Mouse (Mus musculus): Measurements from ENCODE around the gene Sypl. TPM values are rescaled to one million over a fixed set of nuclear protein-coding genes. Genes with fewer than 3 reads are reported as not detected.

The Sypl gene
- 68.3 and 107 TPM in 2 replicates for total RNA-seq (2017)

GRCm38 (mm10) chr12:32953596-32954215, at the start of gene Sypl:
TSS of gene Sypl (plus strand) at chr12:32953891.
- peak; percentile 92 for ATAC-seq (replicated peaks; ENCODE audit: low read depth, poor library complexity, severe bottlenecking)

- 0 out of 2 replicates have a peak, but pooled peaks have one; percentile 37 for ATAC-seq (replicated peaks; ENCODE audit: low read depth, poor library complexity, severe bottlenecking)
Measured at GRCm38 (mm10) chr12:32909686-32910085, 44.0 kb upstream of the Sypl start.

- peak; percentile 89 for ATAC-seq (replicated peaks; ENCODE audit: low read depth, poor library complexity, severe bottlenecking)
Measured at GRCm38 (mm10) chr12:32910092-32910491, 43.6 kb upstream of the Sypl start.

- ATAC-seq (replicated peaks; ENCODE audit: low read depth, poor library complexity, severe bottlenecking), result peak; percentile 80
Measured at GRCm38 (mm10) chr12:32910560-32911194, 43.0 kb upstream of the Sypl start.

DNA sequence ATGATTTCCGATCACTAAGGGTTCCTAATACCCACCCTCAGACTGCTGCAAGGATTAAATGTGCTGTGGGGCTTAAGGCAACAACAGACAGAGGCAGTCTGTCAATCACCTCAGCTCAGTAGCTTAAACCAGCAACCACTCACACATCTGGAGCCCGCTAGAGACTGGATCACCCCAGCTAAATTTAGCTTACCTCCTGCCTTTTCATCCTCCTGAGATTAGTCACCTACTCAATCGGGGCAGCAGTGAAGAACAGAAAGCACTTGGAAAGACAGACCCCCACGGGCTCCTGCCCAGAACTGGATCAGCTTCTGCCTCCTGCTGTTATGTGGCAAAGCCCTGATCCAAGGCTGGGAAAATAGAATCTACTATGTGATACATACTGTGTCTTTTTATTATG, 42.1 kb upstream of the Sypl start:
- ATAC-seq (replicated peaks; ENCODE audit: low read depth, poor library complexity, severe bottlenecking), result no peak

- no peak for ATAC-seq (replicated peaks; ENCODE audit: low read depth, poor library complexity, severe bottlenecking)
Measured at GRCm38 (mm10) chr12:32912772-32913171, 40.9 kb upstream of the Sypl start.

DNA sequence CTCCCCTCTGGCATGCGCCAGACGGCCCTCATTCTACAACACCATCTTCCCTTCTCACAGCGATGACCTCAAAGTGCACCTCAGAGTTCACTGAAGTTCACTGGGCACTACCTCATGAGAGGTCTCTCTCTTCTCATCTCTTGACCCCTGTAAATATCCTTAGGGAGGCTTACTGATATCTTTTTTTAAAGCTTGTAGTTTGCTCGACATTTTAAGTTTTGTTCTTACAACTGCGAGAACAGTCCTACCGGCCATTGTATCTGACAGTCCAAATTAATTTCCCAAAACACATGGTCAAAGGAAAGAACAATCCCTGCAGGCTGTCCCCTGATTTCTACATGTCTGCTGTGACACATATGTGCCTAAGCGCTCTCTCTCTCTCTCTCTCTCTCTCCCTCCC, 35.0 kb upstream of the Sypl start:
- no peak for ATAC-seq (replicated peaks; ENCODE audit: low read depth, poor library complexity, severe bottlenecking)

- ATAC-seq (replicated peaks; ENCODE audit: low read depth, poor library complexity, severe bottlenecking), result no peak
Measured at GRCm38 (mm10) chr12:32919091-32919490, 34.6 kb upstream of the Sypl start.

- ATAC-seq (replicated peaks; ENCODE audit: low read depth, poor library complexity, severe bottlenecking), result no peak
Measured at GRCm38 (mm10) chr12:32919527-32919926, 34.2 kb upstream of the Sypl start.

DNA sequence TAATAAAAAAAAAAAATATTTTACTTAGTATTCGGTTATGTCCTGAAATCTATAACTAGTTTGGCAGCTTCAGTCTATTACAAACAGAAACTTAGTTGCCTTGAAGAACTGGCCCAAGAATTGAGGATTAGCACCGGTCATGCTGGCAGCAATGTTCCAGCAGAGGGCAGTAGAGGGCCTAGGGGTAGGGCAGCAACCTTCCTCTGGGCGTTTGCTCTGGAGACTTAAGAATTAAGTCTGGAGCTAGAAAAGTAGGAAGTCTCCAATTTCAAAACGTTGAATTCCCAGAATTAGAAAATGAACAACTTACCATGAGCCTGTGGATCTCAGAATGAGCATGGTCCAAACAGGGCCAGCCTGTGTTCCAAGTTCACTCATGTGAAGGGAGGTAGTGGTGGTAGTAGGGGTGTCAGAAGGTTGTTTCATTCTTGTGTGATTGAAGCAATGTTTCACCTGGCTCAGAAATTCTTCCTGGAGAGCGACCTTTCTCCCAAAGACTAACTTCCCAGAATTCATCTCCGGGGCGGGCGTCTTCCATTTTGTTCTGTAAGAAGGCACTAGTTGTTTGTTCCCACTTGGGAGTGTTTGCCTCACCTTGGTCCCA, 33.4 kb upstream of the Sypl start:
- ATAC-seq (replicated peaks; ENCODE audit: low read depth, poor library complexity, severe bottlenecking), result peak; percentile 89

DNA sequence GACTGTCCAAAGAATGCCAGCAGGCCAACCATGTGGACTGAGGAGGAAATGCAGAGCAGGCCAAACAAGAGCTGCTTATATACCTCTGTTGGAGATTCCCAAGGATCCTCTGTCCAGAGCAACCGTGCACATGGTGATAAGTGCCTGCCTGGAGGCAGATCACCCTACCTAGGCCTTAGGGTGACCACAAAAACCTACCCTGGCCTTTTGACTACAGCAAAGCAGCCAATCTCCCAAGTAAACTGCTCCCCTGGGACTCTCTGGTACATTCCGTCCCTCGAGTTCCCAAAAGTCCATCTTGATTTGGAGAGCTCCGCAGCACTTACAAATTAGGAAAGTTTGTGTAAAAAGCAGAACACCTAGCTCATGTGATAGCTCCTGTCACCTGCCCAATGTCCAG, 32.6 kb upstream of the Sypl start:
- no peak for ATAC-seq (replicated peaks; ENCODE audit: low read depth, poor library complexity, severe bottlenecking)

GRCm38 (mm10) chr12:32921532-32922131, 32.1 kb upstream of the Sypl start:
- peak; percentile 24; the same call in 1 of the 2 replicates for ATAC-seq (replicated peaks; ENCODE audit: low read depth, poor library complexity, severe bottlenecking)

GRCm38 (mm10) chr12:32924245-32924644, 29.4 kb upstream of the Sypl start:
- no peak for ATAC-seq (replicated peaks; ENCODE audit: low read depth, poor library complexity, severe bottlenecking)

DNA sequence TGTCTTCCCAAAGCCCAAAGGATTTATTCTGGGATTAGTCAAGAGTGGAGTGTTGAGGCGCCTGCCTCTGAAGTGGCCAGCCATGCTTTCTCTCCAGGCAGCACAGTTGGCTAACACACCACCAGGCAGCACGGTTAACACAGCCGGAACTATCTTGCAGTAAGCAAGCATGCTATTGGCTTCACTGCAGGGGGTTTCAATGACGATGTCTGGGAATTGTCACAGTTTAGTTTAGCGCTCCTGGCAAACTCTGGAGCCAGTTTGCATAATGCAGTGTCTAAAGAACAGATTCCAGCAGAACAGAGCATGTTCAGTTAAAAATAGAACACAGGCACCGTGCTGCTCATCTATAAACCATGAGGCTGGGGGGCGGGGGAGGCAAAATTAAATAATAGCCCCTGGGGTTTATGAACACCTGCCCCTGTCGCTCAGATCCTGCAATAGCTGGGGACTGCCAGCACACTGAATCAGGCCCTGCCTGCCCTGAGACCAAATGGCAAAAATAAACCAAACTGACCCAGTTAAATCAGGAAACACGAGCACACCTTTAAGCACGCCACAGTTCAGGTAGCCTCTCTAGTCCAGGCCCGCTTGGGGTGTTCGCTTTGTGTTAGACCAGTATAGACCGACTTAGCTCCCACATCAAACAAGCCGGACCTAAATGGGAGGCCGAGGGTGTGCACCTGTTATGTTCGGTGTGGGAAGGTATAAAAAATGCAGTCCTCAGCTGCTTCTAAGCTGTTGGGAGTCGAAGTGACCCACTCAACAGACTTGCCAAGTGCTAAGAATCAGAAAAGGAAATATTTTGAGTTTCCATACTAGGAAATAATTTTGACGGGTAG, 27.1 kb upstream of the Sypl start:
- no peak for ATAC-seq (replicated peaks; ENCODE audit: low read depth, poor library complexity, severe bottlenecking)

DNA sequence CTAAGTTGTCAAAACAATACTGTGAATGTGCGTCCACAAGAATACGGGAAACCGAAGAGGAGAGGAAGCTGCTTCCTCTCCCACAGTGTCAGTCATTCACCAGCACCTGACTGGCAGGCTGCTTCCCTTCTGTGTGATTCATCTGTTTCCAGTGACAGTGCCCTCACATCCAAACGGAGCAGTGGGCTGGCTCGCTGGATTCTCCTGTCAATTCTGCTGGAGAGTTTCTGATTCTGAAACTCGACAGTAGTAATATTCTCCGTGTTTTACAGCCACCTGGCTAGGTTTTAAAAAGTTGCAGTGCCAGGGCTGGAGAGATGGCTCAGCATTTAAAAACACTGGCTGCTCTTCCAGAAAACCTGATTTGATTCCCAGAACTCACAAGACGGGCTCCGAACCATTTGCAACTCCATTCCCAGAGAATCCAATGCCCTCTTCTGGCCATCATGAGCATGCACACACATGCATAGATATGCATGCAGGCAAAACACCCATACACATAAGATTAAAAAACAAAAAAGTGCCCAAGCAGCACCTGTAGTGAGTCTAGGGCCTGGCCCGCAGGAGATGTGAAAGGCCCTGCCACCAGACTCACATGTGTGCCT, 26.4 kb upstream of the Sypl start:
- ATAC-seq (replicated peaks; ENCODE audit: low read depth, poor library complexity, severe bottlenecking), result no peak

DNA sequence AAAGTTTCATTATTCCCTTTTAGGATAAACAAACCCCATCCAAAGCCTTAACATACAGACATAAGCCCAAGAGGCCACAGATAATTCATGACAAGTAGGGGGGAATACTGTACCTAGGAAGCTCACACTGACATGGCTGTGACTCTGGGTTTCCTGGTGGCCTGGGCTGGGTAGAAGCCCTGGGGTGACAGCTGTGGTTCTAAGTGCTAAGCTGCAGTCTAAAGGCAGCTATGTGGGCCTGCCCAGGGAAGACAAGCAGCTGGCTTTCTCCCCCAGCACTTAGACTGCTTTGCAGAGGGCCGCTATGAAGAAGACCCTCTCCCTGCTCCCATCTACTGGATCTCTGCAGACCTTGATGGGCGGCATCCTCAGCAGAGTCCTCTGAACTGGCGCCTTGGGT, 25.5 kb upstream of the Sypl start:
- ATAC-seq (replicated peaks; ENCODE audit: low read depth, poor library complexity, severe bottlenecking), result no peak

DNA sequence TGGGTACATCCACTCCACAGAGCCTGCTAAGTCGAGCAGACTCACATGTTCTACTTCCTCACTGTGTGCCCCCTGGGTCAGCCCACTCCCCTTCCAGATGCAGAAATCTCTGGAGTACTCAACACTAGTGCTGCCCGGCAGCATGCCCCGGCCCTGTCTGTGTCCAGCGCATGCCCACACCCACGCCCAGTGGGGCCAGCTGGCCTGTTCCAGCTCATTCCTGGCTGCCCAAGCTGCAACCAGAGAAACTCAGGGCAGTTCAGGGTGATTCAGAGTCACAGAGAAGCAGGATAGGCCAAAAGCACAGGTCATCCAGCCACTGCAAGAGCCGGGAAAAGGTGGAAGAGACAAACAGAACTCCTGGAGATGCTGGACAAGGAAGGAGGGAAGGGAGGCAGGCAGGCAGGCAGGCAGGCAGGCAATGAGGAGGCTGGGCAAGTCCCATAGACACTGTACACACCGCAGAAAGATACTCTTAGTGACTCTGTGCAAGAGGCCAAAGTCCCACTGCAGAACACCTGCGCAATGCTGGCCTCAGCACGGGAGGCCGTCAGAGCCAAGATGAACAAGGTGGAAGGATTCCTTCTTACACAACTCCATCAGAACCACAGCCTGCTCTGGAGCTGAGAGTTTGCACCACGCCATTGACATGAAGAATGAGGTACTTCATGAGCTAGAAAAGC, 23.7 kb upstream of the Sypl start:
- no peak for ATAC-seq (replicated peaks; ENCODE audit: low read depth, poor library complexity, severe bottlenecking)

GRCm38 (mm10) chr12:32930566-32930965, 23.1 kb upstream of the Sypl start:
- ATAC-seq (replicated peaks; ENCODE audit: low read depth, poor library complexity, severe bottlenecking), result no peak

DNA sequence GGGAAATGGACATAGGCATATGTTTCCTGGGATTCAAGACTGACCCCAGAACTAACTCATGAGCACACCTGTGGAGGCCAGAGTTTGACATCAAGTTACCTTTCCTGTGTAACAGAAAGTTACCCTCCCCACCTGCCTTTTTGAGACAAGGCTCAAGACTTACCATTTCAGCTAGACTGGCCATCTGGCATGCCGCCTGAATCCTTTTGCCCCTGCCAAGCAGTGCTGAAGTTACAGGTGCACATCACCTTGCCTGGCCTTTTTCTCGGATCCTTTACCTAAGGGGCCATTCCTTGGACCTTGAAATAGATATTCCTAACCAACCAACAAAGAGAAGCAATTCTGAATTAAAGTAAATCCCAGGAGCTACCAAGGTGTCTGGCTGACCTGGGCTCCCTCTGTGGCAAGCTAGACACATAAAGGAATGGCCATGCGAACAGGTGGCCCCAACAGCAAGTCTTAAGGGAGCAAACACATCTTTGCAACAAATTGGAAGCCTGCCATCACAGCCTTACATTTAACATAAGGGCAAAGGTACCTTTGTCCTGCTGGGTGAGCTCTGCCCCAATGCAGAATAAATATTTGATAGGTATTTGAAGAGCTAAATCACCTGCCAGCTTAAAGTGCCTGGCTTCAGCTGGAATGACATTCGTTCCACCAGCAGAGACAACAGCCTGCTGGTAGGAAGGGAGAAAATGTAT, 17.3 kb upstream of the Sypl start:
- ATAC-seq (replicated peaks; ENCODE audit: low read depth, poor library complexity, severe bottlenecking), result no peak

Measured in common myeloid progenitor, adult 5-6 weeks (primary cell).